Mouse (Mus musculus) cerebral cortex, adult 2 months (tissue): ENCODE measurements around the gene Pip4p1.

Experiments used
- WGBS: fragments of 180-500 bp; shearing (Covaris S2); methylation state at CpG from one replicate; pipeline ENCODE4 v1.1.7; 2018; 5-methylcytosine and 5-hydroxymethylcytosine counted together

Gene Pip4p1

DNA sequence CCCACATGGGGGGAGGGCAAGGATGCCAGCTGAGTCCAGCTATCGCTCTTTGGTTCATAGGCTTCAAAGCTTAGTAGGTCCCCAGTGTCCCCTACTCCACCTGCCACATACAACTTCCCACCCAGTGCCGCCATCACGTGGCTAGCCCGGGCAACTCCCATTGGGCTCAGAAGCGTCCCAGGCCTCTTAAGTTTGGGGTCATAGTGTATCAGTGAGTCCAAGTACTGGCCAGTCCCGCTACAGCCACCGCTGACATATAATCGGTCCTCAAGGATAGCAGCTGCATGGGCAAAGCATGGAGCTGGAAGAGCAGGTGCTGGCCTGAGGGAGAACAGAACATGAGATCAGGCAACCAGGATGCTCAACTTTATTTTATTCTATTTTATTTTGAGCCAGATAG lies 39.0 kb downstream of the Pip4p1 start:
- 96% methylated on average over 8 of the region's 8 CpGs for WGBS

DNA sequence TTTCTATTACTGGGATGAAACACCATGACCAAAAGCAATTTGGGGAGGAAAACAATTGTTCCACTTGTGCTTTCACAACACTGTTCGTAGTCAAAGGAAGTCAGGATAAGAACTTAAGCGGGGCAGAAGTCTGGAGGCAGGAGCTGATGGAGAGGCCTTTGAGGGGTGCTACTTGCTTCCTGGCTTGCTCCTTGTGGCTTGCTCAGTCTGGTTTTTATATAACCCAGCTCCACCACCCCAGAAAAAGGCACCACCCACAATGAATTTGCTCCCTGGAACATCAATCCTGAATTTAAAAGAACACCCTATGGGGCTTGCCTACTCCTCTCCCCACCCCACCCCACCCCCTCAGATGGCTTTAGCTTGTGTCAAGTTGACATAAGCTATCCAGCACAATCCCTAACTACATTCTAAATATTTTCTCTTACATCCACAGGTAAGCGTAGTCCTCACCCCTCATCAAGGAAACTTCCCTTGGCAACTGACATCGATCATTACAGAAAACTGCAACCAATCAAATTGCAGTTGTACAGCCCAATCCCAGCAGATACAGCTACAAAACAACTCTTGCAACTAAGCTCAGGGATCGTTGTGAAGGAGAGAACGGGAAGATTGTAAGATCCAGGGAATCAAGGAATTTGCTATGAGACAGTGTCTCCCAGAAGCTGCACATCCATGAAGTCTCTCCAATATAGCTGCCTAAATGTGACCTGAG lies 54.3 kb downstream of the Pip4p1 start:
- 58% methylated on average over 6 of the region's 6 CpGs for WGBS
